Mouse (Mus musculus) ovary, postnatal 14 days (tissue): ENCODE data around the gene Slc35f3.

Source experiments
- DNase-seq: peaks from one replicate; pipeline ENCODE4 v3.0.0; 2022; ENCODE audit warnings: low spot score

Gene Slc35f3

DNA sequence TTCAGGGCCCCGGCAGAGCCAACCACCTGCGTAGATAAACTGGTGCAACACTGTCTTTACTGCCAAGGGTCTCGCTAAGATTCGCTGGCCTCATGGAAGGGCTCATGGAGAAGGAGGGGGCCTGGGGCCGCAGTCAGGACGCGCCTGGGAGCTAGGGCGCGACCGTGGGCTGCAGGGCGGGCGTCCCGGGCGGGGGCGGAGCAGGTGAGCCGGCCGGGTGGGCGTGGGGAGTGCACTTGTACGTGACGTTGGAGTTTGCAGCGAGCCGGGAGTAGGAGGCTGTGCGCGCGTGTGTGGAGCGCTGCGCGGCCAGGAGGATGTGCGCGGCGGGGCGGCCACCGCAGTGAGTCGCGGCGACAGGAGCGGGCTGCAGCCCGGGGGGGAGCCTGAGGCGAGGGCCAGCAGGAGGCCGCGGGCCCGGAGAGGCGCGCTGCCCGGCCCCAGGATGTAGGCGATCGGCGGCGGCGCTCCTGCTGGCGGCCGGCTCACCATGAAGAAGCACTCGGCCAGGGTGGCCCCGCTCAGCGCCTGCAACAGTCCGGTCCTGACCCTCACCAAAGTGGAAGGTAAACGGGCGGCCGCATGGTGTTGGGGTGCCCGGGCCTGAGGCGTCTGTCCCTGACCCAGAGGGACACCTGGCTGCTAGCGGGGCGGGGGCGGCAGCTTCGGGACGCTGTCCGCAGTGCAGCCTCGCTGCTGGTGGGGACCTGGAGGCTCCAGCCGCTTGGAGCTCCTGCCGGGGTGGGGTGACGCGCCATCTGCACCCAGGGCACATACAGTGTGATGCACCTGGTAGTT, at the start of gene Slc35f3:
Slc35f3 (plus strand) TSS at position 263 of the 798 bp plus-strand sequence.
- DNase-seq, result peak; percentile 15

- DNase-seq, result no peak
Observed at GRCm38 (mm10) chr8:126250486-126250885, 47.9 kb upstream of the Slc35f3 start.

DNA sequence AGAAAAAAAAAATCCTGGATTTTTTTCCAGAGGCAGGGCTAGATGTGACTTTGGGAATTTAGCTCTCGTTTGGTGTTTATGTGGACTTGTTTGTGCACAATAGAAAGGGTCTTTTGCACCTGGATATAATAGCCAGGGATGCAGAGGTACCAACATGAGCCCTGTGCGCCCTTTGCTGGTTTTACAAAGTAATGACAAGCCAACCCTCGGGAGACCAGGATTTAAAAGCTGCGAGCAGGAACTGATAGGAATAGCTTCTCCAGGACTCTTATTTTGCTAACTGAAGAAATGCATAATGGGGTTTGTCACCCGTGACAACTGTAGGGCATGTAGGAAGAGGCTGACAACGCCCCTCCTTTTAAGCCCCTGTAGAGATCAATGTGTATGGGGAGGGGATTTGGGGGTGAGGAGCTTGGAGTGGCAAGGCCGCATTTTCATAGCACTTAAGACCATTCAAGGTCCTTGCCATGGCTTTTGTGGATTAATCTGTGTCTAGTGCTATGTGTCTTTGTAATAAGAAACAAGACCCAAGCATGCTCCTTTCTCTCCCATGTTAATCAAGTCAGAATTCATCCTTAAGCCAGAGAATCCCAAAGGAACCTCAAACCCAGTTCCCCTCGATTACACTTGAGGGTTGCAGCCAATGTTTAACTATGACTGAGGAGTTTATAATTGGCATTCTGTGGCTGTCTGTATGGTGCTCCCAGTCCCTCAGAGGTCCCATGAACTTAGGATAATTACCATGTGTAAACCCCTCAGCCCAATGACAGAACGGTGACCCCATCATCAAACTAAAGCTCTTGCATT, 41.6 kb upstream of the Slc35f3 start:
- no peak for DNase-seq

- DNase-seq, result no peak
Observed at GRCm38 (mm10) chr8:126257392-126257681, 41.0 kb upstream of the Slc35f3 start.

DNA sequence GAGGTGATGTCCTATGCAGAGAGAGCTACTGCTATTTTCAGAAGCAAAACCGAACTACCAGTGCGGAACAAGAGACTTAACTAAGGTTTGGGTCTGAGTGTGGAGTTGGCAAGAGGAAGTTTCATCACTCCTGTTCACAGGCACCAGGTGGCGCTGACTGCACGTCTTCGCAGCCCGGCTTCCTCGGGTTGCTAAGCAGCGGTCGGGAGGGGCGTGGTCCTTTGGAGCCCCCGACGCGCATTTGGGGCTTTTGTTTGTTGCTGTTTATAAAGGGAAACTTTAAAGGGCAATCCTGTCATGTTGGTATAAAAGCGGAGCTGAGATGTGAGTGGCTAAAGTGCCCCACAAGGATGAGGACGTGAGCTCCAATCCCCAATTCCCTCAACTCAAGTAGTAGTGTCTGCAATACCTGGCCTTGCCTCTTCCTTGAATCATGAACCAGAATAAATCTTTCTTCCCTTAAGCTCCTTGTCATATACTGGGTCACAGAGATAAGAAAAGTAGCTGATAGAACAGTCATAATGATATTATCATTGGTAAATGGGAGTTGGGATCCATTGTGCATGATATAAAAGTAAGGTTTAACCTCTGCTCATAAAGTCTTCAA, 40.1 kb upstream of the Slc35f3 start:
- peak; percentile 62 for DNase-seq

- DNase-seq, result no peak
Observed at GRCm38 (mm10) chr8:126265186-126265585, 33.2 kb upstream of the Slc35f3 start.

- DNase-seq, result peak; percentile 6
Observed at GRCm38 (mm10) chr8:126267118-126267517, 31.2 kb upstream of the Slc35f3 start.

DNA sequence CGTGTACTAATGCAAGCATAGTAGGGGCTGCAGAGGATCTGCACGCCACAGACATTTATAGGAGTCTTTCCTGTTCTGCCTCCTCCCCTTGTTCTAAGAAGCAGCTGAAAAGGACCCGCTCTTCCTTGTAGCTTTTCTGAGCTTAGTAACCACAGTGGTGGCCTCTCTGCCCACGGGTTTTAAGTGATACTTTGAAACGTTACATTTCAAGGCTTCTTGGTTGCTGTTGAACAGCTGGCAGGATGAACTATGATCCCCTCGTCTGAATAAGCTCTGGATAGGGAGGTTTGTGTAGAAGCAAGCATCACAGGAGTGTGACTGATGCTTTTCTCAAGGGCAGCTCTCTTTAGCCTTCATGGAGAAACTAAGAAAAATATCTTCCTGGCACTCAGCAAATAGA, 28.6 kb upstream of the Slc35f3 start:
- DNase-seq, result no peak

DNA sequence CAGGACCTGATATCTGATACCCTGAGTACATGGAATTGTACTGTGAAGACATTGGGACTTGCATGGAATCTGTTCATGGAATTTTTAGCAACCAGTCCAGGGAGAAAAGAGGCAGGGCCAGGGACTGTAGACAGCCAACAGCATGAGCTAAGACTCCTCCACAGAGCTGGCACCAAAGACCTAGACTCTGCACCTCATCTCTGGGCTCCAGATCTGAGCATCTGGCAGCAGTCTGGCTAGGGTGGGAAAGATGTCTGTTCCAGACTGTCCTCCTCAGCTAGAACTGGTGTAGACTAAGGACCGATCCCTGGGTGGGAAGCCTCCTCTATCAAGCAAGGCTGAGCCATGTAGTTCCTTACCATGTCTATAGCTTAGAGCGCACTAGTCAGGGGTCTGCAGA, 25.9 kb upstream of the Slc35f3 start:
- no peak for DNase-seq

GRCm38 (mm10) chr8:126273066-126273465, 25.3 kb upstream of the Slc35f3 start:
- no peak for DNase-seq

GRCm38 (mm10) chr8:126274866-126275360, 23.4 kb upstream of the Slc35f3 start:
- DNase-seq, result no peak

DNA sequence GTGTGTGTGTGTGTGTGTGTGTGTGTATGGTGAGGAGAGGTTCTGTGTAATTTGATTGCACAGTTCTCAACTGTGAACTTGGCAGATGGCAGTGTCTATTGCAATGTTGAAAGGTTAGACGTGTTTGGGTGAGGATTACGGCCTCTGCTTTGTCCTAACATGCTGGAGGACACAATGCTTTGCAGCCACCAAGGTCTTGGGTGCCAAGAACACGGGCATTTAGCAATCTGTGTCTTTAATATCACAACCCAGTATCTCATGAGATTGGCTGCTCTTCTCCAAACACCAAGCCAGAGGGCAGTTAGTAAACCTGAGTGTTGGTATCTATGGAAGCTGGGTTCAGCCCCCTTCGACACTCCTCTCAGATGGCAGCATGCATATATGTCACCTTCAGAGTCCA, 22.5 kb upstream of the Slc35f3 start:
- no peak for DNase-seq

GRCm38 (mm10) chr8:126291951-126292350, 6.4 kb upstream of the Slc35f3 start:
- no peak for DNase-seq

DNA sequence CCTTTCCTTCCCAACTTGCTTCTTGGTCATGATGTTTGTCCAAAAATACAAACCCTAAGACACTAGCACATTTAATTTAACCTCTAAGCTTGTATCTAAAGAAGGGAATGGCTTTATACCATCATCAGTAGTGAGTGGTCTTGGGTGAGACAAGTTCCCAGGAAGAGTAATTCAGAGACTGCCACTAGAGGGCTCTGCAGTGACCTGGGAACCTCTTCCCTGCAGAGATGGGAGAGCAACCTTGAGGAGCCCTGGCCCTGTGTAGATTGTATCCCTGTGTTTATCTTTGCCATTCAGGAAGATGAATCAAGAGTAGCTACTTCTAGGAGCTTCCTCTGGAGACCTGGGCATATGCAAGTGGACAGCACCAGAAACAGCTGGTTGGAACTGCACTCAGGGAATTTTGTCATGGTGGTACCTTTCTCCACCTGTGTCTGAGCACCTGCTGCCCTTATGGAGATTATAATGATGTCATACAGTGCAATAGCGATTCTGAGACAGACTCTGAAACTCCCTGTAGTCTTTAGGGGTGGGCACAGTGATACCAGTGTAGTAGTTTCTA, 993 bp upstream of the Slc35f3 start:
- peak; percentile 24 for DNase-seq

DNA sequence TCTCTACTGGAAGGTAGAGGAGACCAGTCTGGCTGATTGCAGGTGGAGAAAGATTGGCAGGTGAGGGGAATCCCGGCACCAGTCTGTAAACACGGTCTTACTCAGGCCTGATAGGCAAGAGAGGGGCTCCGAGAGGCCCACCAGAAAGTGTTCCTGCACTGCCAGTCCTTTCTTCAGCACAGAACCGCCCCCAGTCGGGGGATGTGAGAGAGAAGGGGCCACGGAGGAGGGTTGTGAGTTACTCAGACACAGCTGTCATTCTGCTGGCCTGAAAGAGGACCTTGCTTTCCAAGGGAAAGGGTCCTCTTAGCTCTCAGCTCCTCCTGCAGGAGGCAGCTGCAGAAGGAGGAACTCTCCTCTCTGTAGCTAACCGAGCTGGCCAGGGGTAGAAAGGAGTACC, 975 bp downstream of the Slc35f3 start:
- no peak for DNase-seq

DNA sequence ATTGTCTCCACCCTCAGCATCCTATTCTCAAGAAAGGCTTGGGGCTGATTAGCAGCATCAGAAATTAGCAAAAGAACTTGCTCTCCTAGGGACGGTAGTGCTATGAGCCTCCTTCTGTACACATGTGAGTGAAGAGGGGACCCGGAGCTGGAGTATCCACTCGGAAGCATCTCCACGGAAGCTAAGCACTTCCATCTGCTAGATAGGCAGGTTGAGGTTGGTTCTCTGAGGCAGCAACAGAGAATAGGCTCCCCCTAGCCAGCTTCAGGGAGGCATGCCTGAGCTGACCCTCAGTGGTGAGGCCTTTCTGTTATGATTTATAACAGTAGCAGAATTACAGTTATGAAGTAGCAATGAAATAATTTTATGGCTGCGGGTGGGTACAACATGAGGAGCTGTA, 2.0 kb downstream of the Slc35f3 start:
- no peak for DNase-seq

DNA sequence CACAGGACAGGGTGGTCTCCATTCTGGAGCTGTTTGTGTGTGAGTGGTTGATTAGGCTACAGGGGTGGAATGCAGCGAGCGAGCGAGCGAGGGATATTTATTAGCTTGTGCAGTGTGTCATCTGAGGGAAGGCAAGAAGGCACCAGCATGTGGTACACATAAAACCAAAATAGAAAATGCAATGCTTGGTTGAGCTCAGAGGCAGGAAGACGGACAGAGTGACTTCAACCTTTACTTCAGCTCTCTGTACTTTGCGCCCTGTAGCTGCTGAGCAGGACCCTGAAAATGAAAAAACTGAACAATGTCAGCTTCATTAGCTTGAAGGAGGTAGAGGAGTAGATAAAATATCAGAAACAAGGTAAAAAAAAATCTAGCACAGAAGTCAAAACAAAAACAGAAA, 3.2 kb downstream of the Slc35f3 start:
- DNase-seq, result no peak

GRCm38 (mm10) chr8:126307164-126307563, 8.8 kb downstream of the Slc35f3 start:
- no peak for DNase-seq

- DNase-seq, result peak; percentile 27
Observed at GRCm38 (mm10) chr8:126309015-126309414, 10.7 kb downstream of the Slc35f3 start.

DNA sequence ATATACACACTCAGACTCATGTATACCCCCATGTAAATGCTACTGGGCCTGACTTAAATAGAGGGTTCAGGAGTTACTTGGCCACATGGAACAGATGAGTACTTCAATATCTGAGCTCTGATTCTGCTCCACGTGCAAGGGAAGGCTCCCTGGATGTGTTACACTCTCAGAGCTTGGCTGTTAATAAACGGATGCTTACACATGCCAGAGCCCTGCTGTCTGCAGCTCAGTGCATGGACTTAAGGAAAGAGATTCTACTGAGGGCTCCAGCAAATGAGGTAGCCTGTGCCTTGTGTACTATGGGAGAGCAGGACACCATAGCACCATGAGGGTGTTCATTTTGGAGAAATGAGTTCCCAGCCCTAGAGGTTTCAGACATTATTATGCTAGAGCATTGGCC, 26.6 kb downstream of the Slc35f3 start:
- DNase-seq, result no peak

GRCm38 (mm10) chr8:126326136-126326535, 27.8 kb downstream of the Slc35f3 start:
- no peak for DNase-seq

- no peak for DNase-seq
Observed at GRCm38 (mm10) chr8:126326731-126327130, 28.4 kb downstream of the Slc35f3 start.

DNA sequence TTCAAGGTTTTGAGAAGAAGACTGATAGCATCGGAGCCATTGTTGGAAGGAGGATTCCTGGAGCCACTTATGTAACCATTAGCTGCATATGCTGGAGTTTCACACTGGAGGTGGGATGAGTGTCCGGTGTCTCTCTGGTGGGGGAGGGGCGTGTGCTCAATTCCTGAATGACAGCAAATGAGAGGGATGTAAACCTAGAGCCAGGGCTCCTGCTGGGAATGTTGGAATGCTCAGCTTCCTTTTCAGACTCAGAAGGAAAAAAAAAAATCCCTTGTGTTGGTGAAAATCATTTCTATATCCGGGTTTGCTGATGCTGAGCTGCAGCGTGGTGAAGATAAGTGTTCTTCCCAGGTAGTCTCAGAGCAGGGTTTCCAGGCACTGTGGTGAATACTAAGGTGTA, 29.4 kb downstream of the Slc35f3 start:
- DNase-seq, result no peak
